Mouse (Mus musculus) neural tube, embryonic 12.5 days (tissue): ENCODE results near the gene Shmt1. TPM values are rescaled to one million over a fixed set of nuclear protein-coding genes. Genes with fewer than 3 reads are reported as not detected.
A peak's percentile ranks its signal among the peaks of the same experiment; 100 is the strongest.
"Not testable (repeated sequence)": the region's sequence is repeated elsewhere in the genome, so short reads cannot be mapped to it uniquely, and the experiment has no call there.

Experiments used
- ATAC-seq: fragments of 200-750 bp; cut with Nextera tagmentation; 2 replicates; pipeline ENCODE4 v1.8.0; 2017; ENCODE audit warnings: low read depth, mild to moderate bottlenecking, moderate TSS enrichment, moderate library complexity; ENCODE audit not compliant: low FRiP score
- H3K27ac ChIP-seq: fragments of 300-500 bp; sonication (generic); 2 replicates; pipeline ENCODE4 v1.5.1; 2016
- H3K27me3 ChIP-seq: fragments of 300-500 bp; sonication (generic); replicated peaks from 2 replicates; pipeline ENCODE4 v1.6.1; 2016; ENCODE audit warnings: mild to moderate bottlenecking
- H3K36me3 ChIP-seq: fragments of 300-500 bp; sonication (generic); 2 replicates; pipeline ENCODE4 v1.6.1; 2016; ENCODE audit warnings: mild to moderate bottlenecking
- H3K4me1 ChIP-seq: fragments of 300-500 bp; sonication (generic); 2 replicates; pipeline ENCODE4 v1.6.1; 2016
- H3K4me2 ChIP-seq: fragments of 300-500 bp; sonication (generic); replicated peaks from 2 replicates; pipeline ENCODE4 v1.6.1; 2016; ENCODE audit warnings: mild to moderate bottlenecking
- H3K4me3 ChIP-seq: fragments of 300-500 bp; sonication (generic); 2 replicates; pipeline ENCODE4 v1.5.1; 2016
- H3K9ac ChIP-seq: fragments of 300-500 bp; sonication (generic); 2 replicates; pipeline ENCODE4 v1.6.1; 2016; ENCODE audit warnings: mild to moderate bottlenecking
- H3K9me3 ChIP-seq: fragments of 300-500 bp; sonication (generic); 2 replicates; pipeline ENCODE4 v1.6.1; 2016; ENCODE audit warnings: mild to moderate bottlenecking
- WGBS: fragments of 180-500 bp; shearing (Covaris S2); methylation state at CpG from one replicate; pipeline ENCODE4 v1.1.7; 2016; 5-methylcytosine and 5-hydroxymethylcytosine counted together
- polyA plus RNA-seq: library from polyadenylated mRNA; unstranded; fragments of >200 nt; fragmentation: Nextera tagmentation; extraction: Ambion mirVana; gene quantifications from 2 replicates; pipeline ENCODE4 v1.2.1, GENCODE M21; 2016

Gene Shmt1
- 23.4 and 24.8 TPM in 2 replicates for polyA plus RNA-seq

DNA sequence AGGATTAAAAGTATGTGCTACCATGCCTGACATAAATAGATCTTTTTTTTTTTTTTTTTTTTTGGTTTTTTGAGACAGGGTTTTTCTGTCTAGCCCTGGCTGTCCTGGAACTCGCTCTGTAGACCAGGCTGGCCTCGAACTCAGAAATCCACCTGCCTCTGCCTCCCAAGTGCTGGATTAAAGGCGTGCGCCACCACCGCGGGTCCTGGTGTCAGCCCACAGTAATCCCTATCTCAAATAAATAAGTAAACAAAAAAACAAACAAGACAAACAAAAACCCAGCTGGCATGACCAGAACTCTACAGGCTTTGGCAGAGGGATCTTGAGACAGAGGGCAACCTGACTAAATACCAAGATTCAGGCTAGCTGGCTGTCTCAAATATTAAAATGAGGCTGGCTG, at the start of gene Shmt1:
Gene Shmt1, minus strand, starts transcription at position 101 of the 400 bp plus-strand sequence.
- H3K9ac ChIP-seq: peak within 1 kb of the TSS; percentile 26; the same call in 1 of the 2 replicates
- H3K4me3 ChIP-seq: peak within 1 kb of the TSS; percentile 43
- ATAC-seq, H3K27me3 ChIP-seq, H3K9me3 ChIP-seq, H3K36me3 ChIP-seq, H3K27ac ChIP-seq: not testable (repeated sequence)
- peak within 1 kb of the TSS; percentile 85 for H3K4me2 ChIP-seq
- 32% methylated on average over 6 of the region's 6 CpGs for WGBS
- H3K4me1 ChIP-seq: peaks cover 20% of the 10 kb centered on the region

DNA sequence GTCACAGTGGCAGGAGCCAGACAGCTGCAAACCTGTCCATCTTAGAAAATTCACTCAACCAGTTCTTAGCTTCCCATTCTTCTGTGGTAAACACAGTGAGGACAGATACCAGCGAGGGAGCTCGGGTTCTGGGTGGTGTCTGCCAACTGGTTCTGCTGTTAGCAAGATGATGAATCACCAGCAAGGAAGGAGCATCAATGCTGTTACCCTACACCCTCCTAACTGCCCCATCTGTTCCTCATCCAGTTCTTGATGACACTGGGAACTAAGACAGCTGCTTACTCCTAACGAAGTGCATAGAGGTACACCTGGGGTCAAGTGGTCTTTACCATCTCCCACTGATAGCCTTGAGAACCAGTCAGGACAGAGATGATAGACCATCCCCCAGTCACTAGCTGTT, 45.1 kb upstream of the Shmt1 start:
- Histone ChIP-seq H3K36me3 (peaks cover 51% of the 10 kb centered on the region), H3K9ac (no peak overlapping the region), H3K27me3 (no peaks in the 10 kb centered on the region), H3K27ac (no peak overlapping the region), H3K9me3 (no peaks in the 10 kb centered on the region), H3K4me3 (no peak overlapping the region), H3K4me2 (no peak overlapping the region), H3K4me1 (no peaks in the 10 kb centered on the region)
- WGBS: 75% methylated on average over 3 of the region's 3 CpGs
- no peak for ATAC-seq

- H3K36me3 ChIP-seq: peaks cover 40% of the 10 kb centered on the region
- no peak overlapping the region for H3K9ac ChIP-seq
- 84% methylated on average over 5 of the region's 5 CpGs for WGBS
- no peak overlapping the region for H3K27ac ChIP-seq
- H3K4me1 ChIP-seq: no peaks in the 10 kb centered on the region
- H3K4me3 ChIP-seq: no peak overlapping the region
- no peaks in the 10 kb centered on the region for H3K27me3 ChIP-seq
- ATAC-seq: no peak
- no peak overlapping the region for H3K4me2 ChIP-seq
- no peaks in the 10 kb centered on the region for H3K9me3 ChIP-seq
These were observed 33.9 kb upstream of the Shmt1 start for GRCm38 (mm10) chr11:60845415-60845814.

DNA sequence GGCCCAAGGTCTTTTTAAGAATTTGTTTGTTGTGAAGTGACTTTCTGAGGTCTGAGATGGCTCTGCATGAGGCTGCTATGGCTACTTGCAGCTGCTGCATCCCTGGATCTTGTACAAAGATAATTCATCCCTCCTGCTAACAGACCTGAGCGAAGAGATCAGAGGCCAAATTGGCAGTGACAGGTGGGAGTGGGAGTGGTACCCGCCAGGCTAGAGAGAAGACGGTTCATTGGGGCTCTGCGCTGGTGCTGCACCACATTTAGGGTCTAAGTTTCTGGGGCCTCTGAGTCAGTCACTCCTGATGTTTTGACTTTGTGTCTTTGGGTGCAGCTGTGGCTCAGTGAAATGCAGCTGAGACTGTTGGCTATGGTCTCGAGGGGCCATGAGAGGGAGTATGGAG, 31.9 kb upstream of the Shmt1 start:
- Histone ChIP-seq H3K4me1 (no peaks in the 10 kb centered on the region), H3K36me3 (peaks cover 30% of the 10 kb centered on the region), H3K27ac (no peak overlapping the region), H3K4me2 (no peak overlapping the region), H3K27me3 (no peaks in the 10 kb centered on the region), H3K9ac (no peak overlapping the region), H3K4me3 (no peak overlapping the region), H3K9me3 (no peaks in the 10 kb centered on the region)
- 84% methylated on average over 5 of the region's 5 CpGs for WGBS
- ATAC-seq: no peak

DNA sequence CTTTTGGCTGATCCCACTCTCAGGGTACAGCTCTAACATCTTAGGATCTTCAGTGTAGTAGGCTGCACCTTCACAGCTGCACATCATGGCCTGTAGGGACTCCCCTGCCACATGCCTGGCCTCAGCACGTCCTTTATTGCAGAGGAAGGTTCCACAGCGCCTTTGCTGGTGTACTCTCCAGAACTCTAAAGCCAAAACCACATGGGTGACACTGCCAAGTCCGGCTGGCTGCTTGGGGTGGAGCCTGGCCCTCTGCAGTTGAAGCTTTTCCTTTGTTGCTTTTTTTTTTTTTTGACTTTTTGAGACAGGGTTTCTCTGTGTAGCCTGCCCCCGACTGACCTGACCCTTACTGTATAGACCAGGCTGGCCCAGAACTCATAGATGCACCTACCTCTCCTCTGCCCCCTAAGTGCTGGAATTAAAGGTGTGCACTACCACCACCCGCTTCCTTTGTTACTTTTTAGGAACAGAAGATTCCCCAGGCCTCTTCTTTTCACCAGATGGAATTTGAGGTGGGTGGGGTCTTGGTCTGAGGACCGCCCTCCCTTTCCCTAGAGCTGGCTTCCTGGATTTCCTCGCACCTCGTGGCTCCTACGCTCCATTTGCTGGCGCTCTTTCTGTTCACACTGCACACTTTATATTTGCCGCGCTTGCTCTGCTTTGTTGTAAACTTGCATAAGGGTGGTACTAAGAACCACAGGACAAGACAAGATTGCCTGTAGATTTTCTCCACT, 30.1 kb upstream of the Shmt1 start:
- no peak overlapping the region for H3K4me3 ChIP-seq
- H3K9ac ChIP-seq: no peak overlapping the region
- no peaks in the 10 kb centered on the region for H3K9me3 ChIP-seq
- WGBS: 81% methylated on average over 12 of the region's 12 CpGs
- H3K4me2 ChIP-seq: no peak overlapping the region
- H3K27me3 ChIP-seq: no peaks in the 10 kb centered on the region
- H3K27ac ChIP-seq: no peak overlapping the region
- H3K36me3 ChIP-seq: peaks cover 24% of the 10 kb centered on the region; the same call in 1 of the 2 replicates
- ATAC-seq: no peak
- H3K4me1 ChIP-seq: no peaks in the 10 kb centered on the region

DNA sequence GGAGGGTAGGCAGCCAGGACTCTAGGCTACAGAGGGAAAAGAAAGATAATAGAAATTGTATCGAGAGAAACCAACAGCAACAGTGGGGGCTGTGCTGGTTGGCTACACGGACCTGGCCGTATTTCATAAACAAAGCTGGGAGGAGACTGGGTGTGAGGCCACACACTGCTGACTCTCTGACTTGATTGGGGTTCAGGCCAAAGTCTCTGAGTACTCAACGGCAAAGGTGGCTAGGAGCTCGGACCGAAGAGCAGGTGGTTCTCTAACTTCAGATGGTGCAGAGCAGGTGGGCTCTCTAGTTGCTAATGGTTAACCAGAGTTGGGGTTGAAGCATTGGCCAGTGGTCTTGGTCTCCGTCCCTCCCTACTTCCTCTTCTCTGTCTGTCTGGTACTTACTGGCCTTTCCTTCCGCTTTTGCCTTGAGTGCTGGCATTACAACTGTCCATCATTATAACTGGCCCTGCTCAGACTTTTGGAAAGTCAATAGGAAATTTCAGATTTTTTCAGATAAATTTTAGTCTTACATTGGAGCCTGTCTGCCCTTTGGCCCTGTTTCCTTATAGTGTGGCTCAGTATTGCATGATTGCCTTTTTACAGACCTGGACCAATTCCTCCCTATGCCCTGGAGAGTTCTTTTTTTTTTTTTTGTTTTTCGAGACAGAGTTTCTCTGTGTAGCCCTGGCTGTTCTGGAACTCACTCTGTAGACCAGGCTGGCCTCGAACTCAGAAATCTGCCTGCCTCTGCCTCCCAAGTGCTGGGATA, 26.3 kb upstream of the Shmt1 start:
- H3K4me2 ChIP-seq: no peak overlapping the region
- 90% methylated on average over 10 of the region's 10 CpGs for WGBS
- H3K9ac ChIP-seq: no peak overlapping the region
- H3K4me1 ChIP-seq: no peaks in the 10 kb centered on the region
- H3K27me3 ChIP-seq: no peaks in the 10 kb centered on the region
- no peaks in the 10 kb centered on the region for H3K9me3 ChIP-seq
- H3K27ac ChIP-seq: no peak overlapping the region
- H3K4me3 ChIP-seq: no peak overlapping the region
- H3K36me3 ChIP-seq: no peaks in the 10 kb centered on the region
- no peak for ATAC-seq

GRCm38 (mm10) chr11:60836897-60837296, 25.4 kb upstream of the Shmt1 start:
- WGBS: 96% methylated on average over 6 of the region's 6 CpGs
- H3K4me3 ChIP-seq: no peak overlapping the region
- ATAC-seq: no peak
- no peak overlapping the region for H3K4me2 ChIP-seq
- H3K27me3 ChIP-seq: no peaks in the 10 kb centered on the region
- H3K9ac ChIP-seq: no peak overlapping the region
- no peaks in the 10 kb centered on the region for H3K9me3 ChIP-seq
- no peaks in the 10 kb centered on the region for H3K36me3 ChIP-seq
- no peak overlapping the region for H3K27ac ChIP-seq
- H3K4me1 ChIP-seq: no peaks in the 10 kb centered on the region

GRCm38 (mm10) chr11:60830433-60831052, 19.0 kb upstream of the Shmt1 start, which contains the start of gene Dhrs7b:
Gene Dhrs7b (plus strand): TSS chr11:60830631.
- peak within 1 kb of the TSS; percentile 42; the same call in 1 of the 2 replicates for H3K27ac ChIP-seq
- WGBS: under 1% methylated on average over 34 of the region's 34 CpGs
- H3K4me3 ChIP-seq: peak within 1 kb of the TSS; percentile 65
- H3K9me3 ChIP-seq: no peaks in the 10 kb centered on the region
- H3K4me1 ChIP-seq: peaks cover 7% of the 10 kb centered on the region
- peak within 1 kb of the TSS; percentile 82 for H3K4me2 ChIP-seq
- H3K27me3 ChIP-seq: no peaks in the 10 kb centered on the region
- H3K36me3 ChIP-seq: no peaks in the 10 kb centered on the region
- ATAC-seq: peak; percentile 93
- H3K9ac ChIP-seq: peak within 1 kb of the TSS; percentile 78

DNA sequence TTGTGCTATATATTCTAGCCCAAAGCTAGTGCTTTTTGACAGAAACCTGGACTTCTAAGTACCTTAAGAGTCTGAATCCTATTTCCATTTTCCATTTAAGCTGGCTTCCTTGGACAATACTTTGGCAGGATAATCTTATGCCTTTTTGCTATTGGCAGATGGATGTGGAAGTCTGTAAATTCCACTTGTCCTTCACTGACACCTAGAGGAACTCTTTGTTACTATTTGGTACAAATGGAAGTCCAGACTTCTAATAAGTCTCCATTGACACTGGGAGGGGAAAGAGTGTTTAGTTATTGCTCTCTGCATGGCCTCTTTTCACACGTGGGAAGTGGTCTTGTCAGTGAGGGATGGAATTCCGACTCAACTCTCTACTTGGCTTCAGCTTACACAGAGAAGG, 17.4 kb upstream of the Shmt1 start:
- H3K4me1 ChIP-seq: peaks cover 7% of the 10 kb centered on the region
- H3K27ac ChIP-seq: no peak overlapping the region
- ATAC-seq: no peak
- no peaks in the 10 kb centered on the region for H3K36me3 ChIP-seq
- H3K4me2 ChIP-seq: no peak overlapping the region
- H3K27me3 ChIP-seq: no peaks in the 10 kb centered on the region
- H3K9me3 ChIP-seq: no peaks in the 10 kb centered on the region
- no peak overlapping the region for H3K9ac ChIP-seq
- WGBS: 28% methylated on average over 2 of the region's 2 CpGs
- no peak overlapping the region for H3K4me3 ChIP-seq

GRCm38 (mm10) chr11:60827241-60827945, 15.9 kb upstream of the Shmt1 start:
- Histone ChIP-seq H3K4me3 (no peak overlapping the region), H3K4me1 (peaks cover 7% of the 10 kb centered on the region), H3K4me2 (no peak overlapping the region), H3K27me3 (no peaks in the 10 kb centered on the region), H3K36me3 (no peaks in the 10 kb centered on the region), H3K27ac (no peak overlapping the region), H3K9me3 (no peaks in the 10 kb centered on the region), H3K9ac (no peak overlapping the region)
- ATAC-seq: no peak
- WGBS: 37% methylated on average over 4 of the region's 4 CpGs

DNA sequence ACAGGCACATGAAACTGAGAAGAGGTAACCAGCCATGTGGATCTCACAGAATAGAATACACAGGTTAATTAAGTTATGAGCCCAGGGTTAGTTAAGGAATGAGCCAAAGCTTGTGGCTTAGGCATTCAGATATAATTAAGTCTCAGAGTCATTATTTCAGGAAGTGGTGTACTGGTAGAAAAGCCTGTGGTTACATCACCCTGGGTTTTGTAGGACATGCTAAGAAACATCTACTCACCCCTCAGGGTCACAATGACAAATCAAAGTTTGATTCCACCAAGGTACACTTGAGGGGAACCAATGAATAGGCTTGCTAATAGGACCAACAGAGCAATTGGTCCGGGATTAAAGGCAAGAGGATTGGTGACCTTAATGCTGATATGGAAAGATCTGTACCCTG, 15.2 kb upstream of the Shmt1 start:
- Histone ChIP-seq H3K4me2 (no peak overlapping the region), H3K4me1 (peaks cover 7% of the 10 kb centered on the region), H3K4me3 (no peak overlapping the region), H3K9ac (no peak overlapping the region), H3K27ac (no peak overlapping the region), H3K27me3 (no peaks in the 10 kb centered on the region), H3K36me3 (no peaks in the 10 kb centered on the region), H3K9me3 (no peaks in the 10 kb centered on the region)
- WGBS: 56% methylated on average over 1 of the region's 1 CpGs
- ATAC-seq: no peak

GRCm38 (mm10) chr11:60825191-60825590, 13.7 kb upstream of the Shmt1 start:
- H3K27me3 ChIP-seq: no peaks in the 10 kb centered on the region

More at GRCm38 (mm10) chr11:60825191-60825590, 13.7 kb upstream of the Shmt1 start:
- Histone ChIP-seq H3K36me3 (no peaks in the 10 kb centered on the region), H3K4me1 (no peaks in the 10 kb centered on the region), H3K27ac (no peak overlapping the region), H3K9ac (no peak overlapping the region), H3K4me2 (no peak overlapping the region), H3K9me3 (no peaks in the 10 kb centered on the region), H3K4me3 (no peak overlapping the region)
- 83% methylated on average over 3 of the region's 3 CpGs for WGBS
- ATAC-seq: no peak
